Mouse (Mus musculus) heart, adult 8-10 months (tissue): ENCODE data around the gene Lgr6. TPM values are rescaled to one million over a fixed set of nuclear protein-coding genes. Genes with fewer than 3 reads are reported as not detected.

Source experiments
- DNase-seq: peaks from one replicate; pipeline ENCODE4 v3.0.0; 2022; ENCODE audit warnings: low spot score
- total RNA-seq, 4 experiments: library from RNA; stranded (reverse); gene quantifications; 2 replicates each; pipeline ENCODE4 v1.2.4; 2022

The Lgr6 gene
- total RNA-seq, 4 experiments from 2014 or later, result 12.9 to 17.9 (median 15.9) TPM

DNA sequence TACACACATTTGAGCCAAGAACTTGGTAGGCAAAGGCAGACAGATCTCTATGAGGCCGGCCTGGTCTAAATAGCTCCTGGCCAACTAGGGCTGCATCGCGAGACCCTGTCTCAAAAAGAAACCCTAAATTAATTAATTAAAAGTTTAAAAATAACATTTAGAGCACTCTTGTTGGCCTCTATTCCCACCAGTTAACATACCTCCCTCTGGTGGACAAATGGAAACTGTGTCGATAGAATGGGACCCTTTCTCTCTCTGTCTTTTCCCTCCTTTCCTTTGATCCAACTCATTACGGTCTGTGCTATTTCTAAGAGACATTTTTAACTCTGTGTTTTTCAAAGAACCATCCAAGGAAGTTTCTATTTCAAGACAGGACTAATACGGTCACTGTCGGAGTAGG, 144.4 kb downstream of the Lgr6 start:
- no peak for DNase-seq

GRCm38 (mm10) chr1:134955637-134956176, 149.4 kb downstream of the Lgr6 start, which contains the start of gene Ppp1r12b:
Gene Ppp1r12b (minus strand): TSS chr1:134955942.
- peak; percentile 96 for DNase-seq

GRCm38 (mm10) chr1:134955050-134955636, 149.9 kb downstream of the Lgr6 start:
- no peak for DNase-seq

DNA sequence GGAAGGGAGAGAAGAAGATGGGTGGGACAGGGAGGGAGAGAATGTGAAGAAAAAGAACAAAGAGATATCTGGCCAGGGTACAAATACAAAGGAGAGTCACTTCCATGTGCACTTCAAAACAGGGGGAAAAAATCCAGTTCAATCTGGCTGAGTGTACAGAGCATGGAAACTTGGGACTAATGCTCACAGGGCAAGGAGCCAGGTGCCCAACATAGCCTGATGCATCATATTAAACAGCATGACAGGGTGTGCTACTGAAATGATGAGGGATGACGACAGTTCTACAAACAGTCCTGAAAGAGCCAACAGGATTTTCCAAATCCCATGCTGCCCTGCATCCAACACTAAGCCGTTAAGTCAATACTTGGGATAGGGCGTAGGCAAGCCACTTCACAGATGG, 155.1 kb downstream of the Lgr6 start:
- no peak for DNase-seq

GRCm38 (mm10) chr1:134947590-134947989, 157.5 kb downstream of the Lgr6 start:
- no peak for DNase-seq

DNA sequence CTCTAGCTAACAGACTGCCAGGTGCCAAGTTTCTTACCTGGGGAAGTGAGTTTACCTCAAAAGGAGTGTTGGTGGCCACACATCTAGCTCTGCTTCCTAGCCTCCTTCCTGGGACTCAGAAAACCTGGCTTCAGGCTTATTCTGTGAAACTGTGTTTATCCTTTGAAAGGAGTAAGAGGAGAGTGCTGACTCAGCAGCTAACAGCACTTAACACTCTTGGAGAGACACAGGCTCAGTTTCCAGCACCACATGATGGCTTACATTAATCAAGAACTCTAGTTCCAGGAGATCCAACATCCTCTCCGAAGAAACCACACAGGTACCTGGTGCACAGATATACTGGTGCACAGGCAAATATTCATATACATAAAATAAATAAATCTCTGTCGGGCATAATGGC, 162.2 kb downstream of the Lgr6 start:
- no peak for DNase-seq

DNA sequence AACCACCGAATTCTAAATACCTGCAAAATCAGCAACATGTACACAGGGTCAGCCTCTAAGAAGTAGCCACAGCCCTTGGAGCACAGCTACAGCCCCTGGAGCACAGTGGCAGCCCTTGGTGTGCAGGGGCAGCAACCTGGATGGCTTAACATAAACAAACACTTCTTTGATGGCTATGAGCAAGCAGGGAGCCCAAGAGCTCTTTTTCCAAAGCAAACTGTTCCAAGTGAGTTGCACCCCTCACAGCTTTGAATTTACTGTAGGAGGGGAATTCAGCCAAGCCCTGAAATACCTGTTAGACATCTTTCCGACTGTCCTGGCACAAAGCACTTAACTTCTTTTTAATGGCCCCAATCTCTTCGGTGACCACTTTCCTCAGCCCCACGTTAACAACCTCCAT, 164.2 kb downstream of the Lgr6 start:
- no peak for DNase-seq

- DNase-seq, result no peak
These were observed 166.8 kb downstream of the Lgr6 start for GRCm38 (mm10) chr1:134938233-134938632.

DNA sequence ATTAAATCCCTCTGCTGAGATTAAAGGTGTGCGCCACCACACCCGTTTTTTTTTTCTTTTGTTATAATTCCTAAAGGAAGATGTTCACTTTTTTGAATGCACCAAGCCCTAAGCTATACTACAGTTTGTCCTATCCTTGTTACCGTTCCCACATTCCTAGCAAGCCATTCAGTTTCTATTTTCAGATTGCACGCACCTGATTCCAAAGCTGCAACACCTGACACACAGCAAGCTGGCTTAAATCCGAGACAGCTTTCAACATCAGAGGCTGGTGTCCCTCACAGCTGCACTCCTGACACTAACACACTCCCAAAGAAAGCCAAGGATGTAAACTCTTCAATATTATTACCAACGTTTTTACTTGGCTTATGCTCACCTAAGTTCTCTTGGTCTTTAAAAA, 168.7 kb downstream of the Lgr6 start:
- peak; percentile 47 for DNase-seq

Other genes with a start within 250 kb of the Lgr6 start
- 100 to 1,000 TPM; 171 to 181 (median 179) TPM for gene Ppp1r12b, start 149.3 kb downstream of the Lgr6 start, total RNA-seq
- gene Ube2t, start 142.7 kb downstream of the Lgr6 start, total RNA-seq, result 1 to 10 TPM; 5.3 to 9.7 (median 7.4) TPM
- gene Ptpn7, start 27.4 kb upstream of the Lgr6 start, total RNA-seq, result 1 to 10 TPM in 1 of 4 experiments, under 1 TPM in 3; 0.34 to 1.5 (median 0.49) TPM
- 10 to 100 TPM; 19.0 to 21.4 (median 20.7) TPM for gene Arl8a, start 41.5 kb upstream of the Lgr6 start, total RNA-seq
- gene Gpr37l1, start 62.4 kb upstream of the Lgr6 start, total RNA-seq, result under 1 TPM; 0.44 to 0.71 (median 0.65) TPM
- under 1 TPM in 1 of 4 experiments, not detected in 3; 0.14 TPM for gene Elf3, start 153.3 kb upstream of the Lgr6 start, total RNA-seq
- gene Rnpep, start 178.8 kb upstream of the Lgr6 start, total RNA-seq, result 10 to 100 TPM; 18.9 to 22.7 (median 21.2) TPM
- gene Timm17a, start 208.5 kb upstream of the Lgr6 start, total RNA-seq, result 100 to 1,000 TPM; 342 to 418 (median 385) TPM
- 1 to 10 TPM; 1.9 to 3.0 (median 2.5) TPM for gene Lmod1, start 219.5 kb upstream of the Lgr6 start, total RNA-seq